Mouse (Mus musculus): ENCODE measurements around the gene Gatb. TPM values are rescaled to one million over a fixed set of nuclear protein-coding genes. Genes with fewer than 3 reads are reported as not detected.
A peak's percentile ranks its signal among the peaks of the same experiment; 100 is the strongest.
"Not testable (repeated sequence)": the region's sequence is repeated elsewhere in the genome, so short reads cannot be mapped to it uniquely, and the experiment has no call there.

The Gatb gene
- total RNA-seq (2021): 10 to 100 TPM; 18.8 to 19.0 TPM
- long read RNA-seq, experiment 1, transcript Gatb-204 (13 exons, 3,469 nt): major isoform, 41 of 51 reads
- long read RNA-seq, experiment 1, partial matches to known transcripts: 1 of 51 reads
- long read RNA-seq, experiment 1, other reads (novel, unspliced or antisense): 9 of 51 reads
- long read RNA-seq, experiment 2, transcript Gatb-204 (13 exons, 3,469 nt): major isoform, 35 of 43 reads
- long read RNA-seq, experiment 2, partial matches to known transcripts: 2 of 43 reads
- long read RNA-seq, experiment 2, other reads (novel, unspliced or antisense): 5 of 43 reads

- DNase-seq (ENCODE audit: low spot score in 2 of 2): peak; percentile 99
Observed at GRCm38 (mm10) chr3:85573864-85574830, at the start of gene Gatb. Gene Gatb, plus strand, starts transcription at chr3:85574119.

GRCm38 (mm10) chr3:85530601-85531161, 43.2 kb upstream of the Gatb start:
- no peak for DNase-seq (ENCODE audit: low spot score in 2 of 2)

GRCm38 (mm10) chr3:85532376-85532775, 41.5 kb upstream of the Gatb start:
- no peak for DNase-seq (ENCODE audit: low spot score in 2 of 2)

- DNase-seq (ENCODE audit: low spot score in 2 of 2): no peak
Observed at GRCm38 (mm10) chr3:85535042-85535441, 38.9 kb upstream of the Gatb start.

GRCm38 (mm10) chr3:85535621-85536520, 38.0 kb upstream of the Gatb start:
- no peak for DNase-seq (ENCODE audit: low spot score in 2 of 2)

- DNase-seq (ENCODE audit: low spot score in 2 of 2): no peak
Observed at GRCm38 (mm10) chr3:85542765-85543164, 31.2 kb upstream of the Gatb start.

- no peak for DNase-seq (ENCODE audit: low spot score in 2 of 2)
Observed at GRCm38 (mm10) chr3:85543652-85544051, 30.3 kb upstream of the Gatb start.

GRCm38 (mm10) chr3:85550312-85550711, 23.6 kb upstream of the Gatb start:
- DNase-seq (ENCODE audit: low spot score in 2 of 2): no peak

GRCm38 (mm10) chr3:85551352-85551751, 22.6 kb upstream of the Gatb start:
- DNase-seq (ENCODE audit: low spot score in 2 of 2): no peak

GRCm38 (mm10) chr3:85553731-85554277, 20.1 kb upstream of the Gatb start:
- no peak for DNase-seq (ENCODE audit: low spot score in 2 of 2)

- DNase-seq (ENCODE audit: low spot score in 2 of 2): no peak
Observed at GRCm38 (mm10) chr3:85564603-85565002, 9.3 kb upstream of the Gatb start.

- peak in 1 of 2 experiments; percentile 39 for DNase-seq (ENCODE audit: low spot score in 2 of 2)
Observed at GRCm38 (mm10) chr3:85571276-85571675, 2.6 kb upstream of the Gatb start.

GRCm38 (mm10) chr3:85572502-85572901, 1.4 kb upstream of the Gatb start:
- DNase-seq (ENCODE audit: low spot score in 2 of 2): not testable (repeated sequence)

GRCm38 (mm10) chr3:85573216-85573863, 579 bp upstream of the Gatb start:
- DNase-seq (ENCODE audit: low spot score in 2 of 2): no peak

- DNase-seq (ENCODE audit: low spot score in 2 of 2): no peak
Observed at GRCm38 (mm10) chr3:85582726-85583125, 8.8 kb downstream of the Gatb start.

GRCm38 (mm10) chr3:85583194-85583593, 9.3 kb downstream of the Gatb start:
- no peak for DNase-seq (ENCODE audit: low spot score in 2 of 2)

GRCm38 (mm10) chr3:85584966-85585365, 11.0 kb downstream of the Gatb start:
- DNase-seq (ENCODE audit: low spot score in 2 of 2): no peak

- DNase-seq (ENCODE audit: low spot score in 2 of 2): no peak
Observed at GRCm38 (mm10) chr3:85588701-85589100, 14.8 kb downstream of the Gatb start.

GRCm38 (mm10) chr3:85590090-85590754, 16.3 kb downstream of the Gatb start:
- no peak for DNase-seq (ENCODE audit: low spot score in 2 of 2)

Measured in gastrocnemius, postnatal 4 days (tissue).